Mouse (Mus musculus): ENCODE results near the gene Rin1. TPM values are rescaled to one million over a fixed set of nuclear protein-coding genes. Genes with fewer than 3 reads are reported as not detected.
"Not testable (repeated sequence)": the region's sequence is repeated elsewhere in the genome, so short reads cannot be mapped to it uniquely, and the experiment has no call there.

Gene Rin1
- polyA plus RNA-seq, 1 experiment from 2014 or later = 4.5 TPM

DNA sequence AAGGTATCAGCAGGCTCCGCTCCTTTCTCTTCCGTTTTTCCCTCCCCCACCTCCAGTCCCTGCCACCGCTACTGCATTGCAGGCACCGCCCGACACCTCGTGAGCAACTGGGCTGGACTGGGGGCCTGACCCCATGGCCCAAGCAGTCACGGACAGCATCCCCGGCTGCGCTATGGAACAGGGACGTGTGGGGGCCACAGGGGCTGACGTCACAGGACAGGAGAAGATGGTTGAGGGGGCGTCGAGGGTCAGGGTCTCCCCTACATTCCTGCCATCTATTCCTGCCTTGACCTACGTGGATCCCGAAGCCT, 34.5 kb downstream of the Rin1 start:
- Histone ChIP-seq H3K9me3 (replicated peaks; ENCODE audit: control insufficient read depth, low read length) (no peaks in the 10 kb centered on the region), H3K36me3 (ENCODE audit: control insufficient read depth, insufficient read depth, low read length) (no peaks in the 10 kb centered on the region), H3K27me3 (ENCODE audit: control insufficient read depth, insufficient read depth, low read length) (peaks cover 55% of the 10 kb centered on the region), H3K27ac (ENCODE audit: low read length) (no peak overlapping the region), H3K4me1 (ENCODE audit: control insufficient read depth, insufficient read depth, low read length) (peaks cover 20% of the 10 kb centered on the region), H3K4me2 (ENCODE audit: low read depth, low read length) (peak overlapping the region; percentile 83), H3K9ac (ENCODE audit: low read length) (peak overlapping the region; percentile 67; the same call in 1 of the 2 replicates), H3K4me3 (replicated peaks; ENCODE audit: low read length) (peak overlapping the region; percentile 53)
- WGBS = 5% methylated on average over 15 of the region's 15 CpGs
- no peak for ATAC-seq (ENCODE audit: insufficient read depth, low FRiP score)

DNA sequence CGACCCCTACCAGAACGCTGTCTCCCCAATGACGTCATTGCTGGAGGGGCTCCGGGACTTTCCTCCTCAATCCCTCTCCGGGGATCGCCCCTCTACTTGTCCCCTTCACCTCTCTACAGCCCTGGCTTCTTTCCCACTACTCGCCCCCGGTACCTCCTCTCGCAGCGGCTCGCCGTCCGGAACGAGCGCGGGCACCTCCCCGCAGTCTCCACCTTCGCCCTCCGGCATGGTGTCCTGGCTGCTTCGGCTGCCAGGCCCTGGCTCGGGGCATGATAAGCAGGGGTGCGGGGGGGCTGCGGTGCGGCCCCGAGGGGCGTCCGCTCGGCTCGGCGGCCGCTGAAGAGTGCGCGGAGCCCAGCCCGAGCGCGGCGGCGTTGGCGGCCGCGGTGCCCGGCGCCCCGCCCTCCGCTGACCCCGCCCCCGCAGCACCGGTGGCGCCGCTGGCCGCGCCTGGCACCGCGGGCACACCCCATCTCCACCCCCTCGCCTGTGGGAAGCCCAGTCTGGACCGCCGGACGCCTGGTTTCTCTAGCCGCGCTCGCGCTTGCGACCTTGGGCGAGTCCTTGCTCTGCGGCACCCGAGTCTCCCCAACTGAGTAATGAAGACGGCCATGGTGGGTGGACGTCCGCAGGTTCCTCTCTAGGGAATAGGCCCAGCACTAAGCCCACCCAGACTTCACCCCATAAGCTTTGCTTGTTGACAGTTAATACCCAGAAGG, 35.0 kb downstream of the Rin1 start, which contains the start of gene Tmem151a:
Tmem151a (minus strand) TSS at position 387 of the 719 bp plus-strand sequence.
- peak within 1 kb of the TSS; percentile 53 for H3K4me3 ChIP-seq (replicated peaks; ENCODE audit: low read length)
- H3K36me3 ChIP-seq (ENCODE audit: control insufficient read depth, insufficient read depth, low read length) = no peaks in the 10 kb centered on the region

GRCm38 (mm10) chr19:5086533-5086932, 36.3 kb downstream of the Rin1 start:
- peaks cover 47% of the 10 kb centered on the region for H3K27me3 ChIP-seq (ENCODE audit: control insufficient read depth, insufficient read depth, low read length)
- H3K4me1 ChIP-seq (ENCODE audit: control insufficient read depth, insufficient read depth, low read length) = peaks cover 20% of the 10 kb centered on the region
- not testable (repeated sequence) for H3K4me2 ChIP-seq (ENCODE audit: low read depth, low read length); H3K27ac ChIP-seq (ENCODE audit: low read length); H3K9ac ChIP-seq (ENCODE audit: low read length); H3K9me3 ChIP-seq (replicated peaks; ENCODE audit: control insufficient read depth, low read length); H3K36me3 ChIP-seq (ENCODE audit: control insufficient read depth, insufficient read depth, low read length); ATAC-seq (ENCODE audit: insufficient read depth, low FRiP score); H3K4me3 ChIP-seq (replicated peaks; ENCODE audit: low read length)
- WGBS = 56% methylated on average over 4 of the region's 4 CpGs

More for the DNA sequence above, 35.0 kb downstream of the Rin1 start, which contains the start of gene Tmem151a:
- Histone ChIP-seq H3K27me3 (ENCODE audit: control insufficient read depth, insufficient read depth, low read length) (peaks cover 55% of the 10 kb centered on the region), H3K9me3 (replicated peaks; ENCODE audit: control insufficient read depth, low read length) (no peaks in the 10 kb centered on the region), H3K4me2 (ENCODE audit: low read depth, low read length) (peak within 1 kb of the TSS; percentile 83), H3K27ac (ENCODE audit: low read length) (no peak within 1 kb of the TSS), H3K4me1 (ENCODE audit: control insufficient read depth, insufficient read depth, low read length) (peaks cover 20% of the 10 kb centered on the region), H3K9ac (ENCODE audit: low read length) (peak within 1 kb of the TSS; percentile 67)
- WGBS = under 1% methylated on average over 68 of the region's 69 CpGs
- no peak for ATAC-seq (ENCODE audit: insufficient read depth, low FRiP score)

GRCm38 (mm10) chr19:5087884-5088728, 37.8 kb downstream of the Rin1 start, which contains the start of gene Yif1a:
Gene Yif1a (plus strand): TSS chr19:5088538.
- H3K27ac ChIP-seq (ENCODE audit: low read length) = peak within 1 kb of the TSS; percentile 87
- H3K36me3 ChIP-seq (ENCODE audit: control insufficient read depth, insufficient read depth, low read length) = no peaks in the 10 kb centered on the region
- peak within 1 kb of the TSS; percentile 91 for H3K4me2 ChIP-seq (ENCODE audit: low read depth, low read length)
- peak within 1 kb of the TSS; percentile 90 for H3K4me3 ChIP-seq (replicated peaks; ENCODE audit: low read length)
- peaks cover 20% of the 10 kb centered on the region for H3K4me1 ChIP-seq (ENCODE audit: control insufficient read depth, insufficient read depth, low read length)
- H3K9me3 ChIP-seq (replicated peaks; ENCODE audit: control insufficient read depth, low read length) = no peaks in the 10 kb centered on the region
- peaks cover 31% of the 10 kb centered on the region for H3K27me3 ChIP-seq (ENCODE audit: control insufficient read depth, insufficient read depth, low read length)
- peak within 1 kb of the TSS; percentile 88 for H3K9ac ChIP-seq (ENCODE audit: low read length)
- under 1% methylated on average over 58 of the region's 58 CpGs for WGBS
- peak; percentile 92 for ATAC-seq (ENCODE audit: insufficient read depth, low FRiP score)

DNA sequence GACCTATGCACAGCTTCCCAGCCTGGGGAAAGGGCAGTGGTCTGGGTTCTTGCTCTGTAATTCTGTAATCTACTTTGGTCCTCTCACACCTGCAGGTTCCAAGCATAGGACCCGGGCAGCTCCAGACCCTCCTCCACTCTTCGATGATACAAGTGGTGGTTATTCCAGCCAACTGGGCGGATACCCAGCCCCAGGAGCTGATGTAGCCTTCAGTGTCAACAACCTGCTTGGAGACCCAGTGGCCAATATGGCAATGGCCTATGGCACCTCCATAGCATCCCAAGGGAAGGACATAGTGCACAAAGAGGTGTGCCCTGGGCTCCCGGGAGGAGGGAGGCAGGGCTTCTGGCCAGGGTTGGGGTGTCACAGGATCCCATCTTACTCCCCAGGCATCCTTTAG, 39.0 kb downstream of the Rin1 start:
- ATAC-seq (ENCODE audit: insufficient read depth, low FRiP score) = no peak
- Histone ChIP-seq H3K36me3 (ENCODE audit: control insufficient read depth, insufficient read depth, low read length) (no peaks in the 10 kb centered on the region), H3K9ac (ENCODE audit: low read length) (peak overlapping the region; percentile 88), H3K4me3 (replicated peaks; ENCODE audit: low read length) (peak overlapping the region; percentile 90), H3K27me3 (ENCODE audit: control insufficient read depth, insufficient read depth, low read length) (peaks cover 21% of the 10 kb centered on the region), H3K27ac (ENCODE audit: low read length) (no peak overlapping the region), H3K4me1 (ENCODE audit: control insufficient read depth, insufficient read depth, low read length) (peaks cover 22% of the 10 kb centered on the region), H3K4me2 (ENCODE audit: low read depth, low read length) (peak overlapping the region; percentile 91), H3K9me3 (replicated peaks; ENCODE audit: control insufficient read depth, low read length) (no peaks in the 10 kb centered on the region)
- WGBS = 91% methylated on average over 4 of the region's 4 CpGs

- H3K27ac ChIP-seq (ENCODE audit: low read length) = no peak overlapping the region
- no peaks in the 10 kb centered on the region for H3K36me3 ChIP-seq (ENCODE audit: control insufficient read depth, insufficient read depth, low read length)
- H3K9ac ChIP-seq (ENCODE audit: low read length) = no peak overlapping the region
- 84% methylated on average over 10 of the region's 10 CpGs for WGBS
- ATAC-seq (ENCODE audit: insufficient read depth, low FRiP score) = no peak
- H3K4me1 ChIP-seq (ENCODE audit: control insufficient read depth, insufficient read depth, low read length) = peaks cover 33% of the 10 kb centered on the region
- H3K9me3 ChIP-seq (replicated peaks; ENCODE audit: control insufficient read depth, low read length) = no peaks in the 10 kb centered on the region
- H3K27me3 ChIP-seq (ENCODE audit: control insufficient read depth, insufficient read depth, low read length) = no peaks in the 10 kb centered on the region
- no peak overlapping the region for H3K4me2 ChIP-seq (ENCODE audit: low read depth, low read length)
- no peak overlapping the region for H3K4me3 ChIP-seq (replicated peaks; ENCODE audit: low read length)
Observed at GRCm38 (mm10) chr19:5092083-5092482, 41.8 kb downstream of the Rin1 start.

DNA sequence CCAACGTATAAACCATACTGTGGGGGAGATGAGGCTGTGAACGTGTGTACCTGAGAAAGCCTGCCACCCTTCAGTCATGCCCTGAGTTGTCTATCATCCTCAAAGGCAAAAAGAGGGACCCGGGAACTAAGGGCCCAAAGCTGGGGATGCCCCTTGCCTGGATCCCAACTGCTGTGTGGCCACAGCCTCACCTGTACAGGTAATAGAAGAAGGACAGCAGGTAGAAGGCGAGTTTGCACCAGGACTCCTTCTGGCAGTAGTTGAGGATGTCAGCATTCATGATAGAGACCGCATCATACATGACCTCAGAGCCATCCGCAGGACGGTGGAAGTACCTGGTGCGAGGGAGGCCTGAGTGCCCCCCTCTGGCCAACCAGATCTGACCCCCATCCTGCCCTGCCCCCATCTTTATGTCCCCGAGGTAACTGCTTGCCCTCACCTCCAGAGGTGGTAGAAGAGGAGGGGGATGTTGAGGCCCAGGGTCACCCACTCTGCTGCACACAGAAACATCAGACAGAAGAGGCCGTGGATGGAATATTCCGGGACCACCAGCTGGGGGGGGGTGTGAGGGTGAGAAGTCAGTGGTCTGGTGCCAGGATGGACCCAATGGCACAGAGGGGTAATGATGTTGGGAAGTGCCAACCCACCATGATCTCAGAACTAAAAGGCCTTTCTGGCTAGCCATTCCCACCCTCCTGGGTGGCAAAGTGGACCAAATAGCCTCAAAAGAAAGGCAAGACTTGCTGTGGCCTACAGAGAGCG, 43.4 kb downstream of the Rin1 start:
- peaks cover 34% of the 10 kb centered on the region for H3K4me1 ChIP-seq (ENCODE audit: control insufficient read depth, insufficient read depth, low read length)
- H3K4me2 ChIP-seq (ENCODE audit: low read depth, low read length) = no peak overlapping the region
- H3K27ac ChIP-seq (ENCODE audit: low read length) = no peak overlapping the region

GRCm38 (mm10) chr19:5094243-5094632, 44.0 kb downstream of the Rin1 start:
- H3K4me3 ChIP-seq (replicated peaks; ENCODE audit: low read length) = no peak overlapping the region; the same call in 1 of the 2 replicates
- H3K27me3 ChIP-seq (ENCODE audit: control insufficient read depth, insufficient read depth, low read length) = no peaks in the 10 kb centered on the region
- 2% methylated on average over 21 of the region's 21 CpGs for WGBS
- H3K4me1 ChIP-seq (ENCODE audit: control insufficient read depth, insufficient read depth, low read length) = peaks cover 31% of the 10 kb centered on the region
- H3K27ac ChIP-seq (ENCODE audit: low read length) = no peak overlapping the region
- H3K9ac ChIP-seq (ENCODE audit: low read length) = no peak overlapping the region; the same call in 1 of the 2 replicates
- H3K9me3 ChIP-seq (replicated peaks; ENCODE audit: control insufficient read depth, low read length) = no peaks in the 10 kb centered on the region
- ATAC-seq (ENCODE audit: insufficient read depth, low FRiP score) = peak; percentile 58; the same call in 1 of the 2 replicates
- H3K36me3 ChIP-seq (ENCODE audit: control insufficient read depth, insufficient read depth, low read length) = no peaks in the 10 kb centered on the region
- H3K4me2 ChIP-seq (ENCODE audit: low read depth, low read length) = no peak overlapping the region

More for the DNA sequence above, 43.4 kb downstream of the Rin1 start:
- no peaks in the 10 kb centered on the region for H3K36me3 ChIP-seq (ENCODE audit: control insufficient read depth, insufficient read depth, low read length)
- no peaks in the 10 kb centered on the region for H3K27me3 ChIP-seq (ENCODE audit: control insufficient read depth, insufficient read depth, low read length)
- no peak overlapping the region for H3K4me3 ChIP-seq (replicated peaks; ENCODE audit: low read length)
- no peak overlapping the region for H3K9ac ChIP-seq (ENCODE audit: low read length)
- ATAC-seq (ENCODE audit: insufficient read depth, low FRiP score) = no peak
- no peaks in the 10 kb centered on the region for H3K9me3 ChIP-seq (replicated peaks; ENCODE audit: control insufficient read depth, low read length)
- 75% methylated on average over 12 of the region's 12 CpGs for WGBS
